Mouse (Mus musculus) bone marrow macrophage, adult 2 months (primary cell): ENCODE measurements around the gene Khdrbs1.

Experiments
- CTCF ChIP-seq: IDR thresholded peaks from 2 replicates; pipeline ENCODE4 v1.5.1; 2012; ENCODE audit warnings: low read depth, mild to moderate bottlenecking, low read length, moderate library complexity
- POLR2A ChIP-seq: IDR thresholded peaks from 2 replicates; pipeline ENCODE4 v1.6.1; 2012; ENCODE audit warnings: mild to moderate bottlenecking, low read depth, low read length, borderline replicate concordance

DNA sequence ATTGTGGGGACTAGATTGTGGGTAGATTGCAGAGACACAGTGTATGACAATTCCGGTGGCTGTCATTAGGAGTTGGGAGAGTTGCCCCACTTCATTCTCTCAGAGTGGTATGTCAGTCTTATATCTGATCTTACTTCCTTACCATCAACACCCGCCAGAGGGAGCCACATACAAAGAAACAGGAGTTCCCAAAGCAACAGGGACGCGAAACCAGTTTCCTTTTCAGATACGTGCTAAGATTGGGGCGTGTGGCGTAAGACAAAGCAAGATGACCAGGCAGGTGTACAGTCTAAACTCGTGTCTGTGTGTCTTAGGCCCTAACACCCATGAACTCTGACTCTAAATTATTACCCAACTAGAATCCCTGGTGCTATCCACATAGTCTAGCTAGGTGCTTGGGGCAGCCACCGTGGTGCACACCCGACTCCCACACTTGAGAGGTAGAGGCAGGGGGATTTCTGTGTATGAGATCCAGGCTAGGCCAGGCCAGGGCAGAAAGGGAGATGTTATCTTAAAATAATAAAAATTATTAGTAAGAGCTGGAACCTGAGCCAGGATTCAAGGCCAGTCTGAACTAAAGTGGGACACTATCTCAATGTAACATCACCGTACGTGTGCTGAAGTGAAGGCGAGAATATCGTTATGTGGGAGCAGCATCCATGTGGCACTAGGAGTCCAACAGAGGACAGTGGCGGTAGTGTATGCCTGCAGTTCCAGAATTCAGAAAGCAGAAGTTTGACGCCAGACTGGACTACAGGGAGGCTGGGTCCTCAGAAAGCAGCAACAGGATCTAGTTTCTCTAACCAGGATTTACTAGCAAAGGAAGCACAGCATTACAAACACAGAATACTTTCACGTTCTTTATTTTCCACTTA, 40.4 kb downstream of the Khdrbs1 start:
- TF ChIP-seq POLR2A (no peak), CTCF (no peak)
